Mouse (Mus musculus): Measurements from ENCODE around the gene BC049352.

- no peak for TF ChIP-seq EP300 (IDR thresholded peaks at IDR 0.05; ENCODE audit: insufficient read depth, low read depth, low read length)
- no peak for TF ChIP-seq POLR2A (IDR thresholded peaks at IDR 0.05; ENCODE audit: insufficient read depth, low read depth, low read length)
- no peak for TF ChIP-seq CTCF (IDR thresholded peaks at IDR 0.05)
These were observed 90.4 kb downstream of the BC049352 start for GRCm38 (mm10) chr9:45272213-45272612.

All from heart, adult 2 months (tissue).